Mouse (Mus musculus) cerebellum, postnatal 36 days (tissue): ENCODE data around the gene Actl10.

Experiments used
- DNase-seq, 2 experiments: peaks; one replicate each; pipeline ENCODE4 v3.0.0; 2021 to 2022; ENCODE audit warnings: mixed read lengths in 2 of 2

The Actl10 gene

GRCm38 (mm10) chr2:154551927-154552326, 351 bp downstream of the Actl10 start:
- DNase-seq = peak in 1 of 2 experiments; percentile 51

GRCm38 (mm10) chr2:154552424-154552907, 890 bp downstream of the Actl10 start:
- DNase-seq = peak; percentile 82 to 86

GRCm38 (mm10) chr2:154555235-154555634, 3.7 kb downstream of the Actl10 start:
- DNase-seq = no peak

- DNase-seq = no peak
Observed at GRCm38 (mm10) chr2:154557184-154557832, 5.7 kb downstream of the Actl10 start.

GRCm38 (mm10) chr2:154558264-154559039, 6.9 kb downstream of the Actl10 start, which contains the start of gene Necab3:
TSS of gene Necab3 (minus strand) at chr2:154558890.
- peak; percentile 74 to 83 for DNase-seq

GRCm38 (mm10) chr2:154563612-154564170, 12.1 kb downstream of the Actl10 start:
- DNase-seq = no peak

- DNase-seq = peak; percentile 85 to 86
Observed at GRCm38 (mm10) chr2:154565562-154565961, 14.0 kb downstream of the Actl10 start.

- no peak for DNase-seq
Observed at GRCm38 (mm10) chr2:154566641-154567040, 15.1 kb downstream of the Actl10 start.

GRCm38 (mm10) chr2:154567766-154568165, 16.2 kb downstream of the Actl10 start:
- DNase-seq = no peak

GRCm38 (mm10) chr2:154568329-154569070, 16.9 kb downstream of the Actl10 start:
- no peak for DNase-seq

GRCm38 (mm10) chr2:154569071-154569748, 17.6 kb downstream of the Actl10 start:
- DNase-seq = no peak

GRCm38 (mm10) chr2:154569836-154570286, 18.3 kb downstream of the Actl10 start, which contains the start of gene E2f1:
TSS of gene E2f1 (minus strand) at chr2:154569892.
- DNase-seq = peak; percentile 88 to 94

- DNase-seq = no peak
Observed at GRCm38 (mm10) chr2:154570666-154571065, 19.1 kb downstream of the Actl10 start.

GRCm38 (mm10) chr2:154571266-154571665, 19.7 kb downstream of the Actl10 start:
- no peak for DNase-seq

GRCm38 (mm10) chr2:154571976-154572375, 20.4 kb downstream of the Actl10 start:
- no peak for DNase-seq

GRCm38 (mm10) chr2:154572996-154573395, 21.4 kb downstream of the Actl10 start:
- DNase-seq = no peak

GRCm38 (mm10) chr2:154574271-154574670, 22.7 kb downstream of the Actl10 start:
- DNase-seq = no peak

- DNase-seq = no peak
Observed at GRCm38 (mm10) chr2:154576876-154577743, 25.5 kb downstream of the Actl10 start.

- no peak for DNase-seq
Observed at GRCm38 (mm10) chr2:154577744-154578067, 26.1 kb downstream of the Actl10 start.

GRCm38 (mm10) chr2:154580586-154580985, 29.0 kb downstream of the Actl10 start:
- DNase-seq = no peak

GRCm38 (mm10) chr2:154581421-154581820, 29.8 kb downstream of the Actl10 start:
- no peak for DNase-seq
